Comparison of ENCODE assay signal across 8 mouse cellular contexts in the genomic region with DNA sequence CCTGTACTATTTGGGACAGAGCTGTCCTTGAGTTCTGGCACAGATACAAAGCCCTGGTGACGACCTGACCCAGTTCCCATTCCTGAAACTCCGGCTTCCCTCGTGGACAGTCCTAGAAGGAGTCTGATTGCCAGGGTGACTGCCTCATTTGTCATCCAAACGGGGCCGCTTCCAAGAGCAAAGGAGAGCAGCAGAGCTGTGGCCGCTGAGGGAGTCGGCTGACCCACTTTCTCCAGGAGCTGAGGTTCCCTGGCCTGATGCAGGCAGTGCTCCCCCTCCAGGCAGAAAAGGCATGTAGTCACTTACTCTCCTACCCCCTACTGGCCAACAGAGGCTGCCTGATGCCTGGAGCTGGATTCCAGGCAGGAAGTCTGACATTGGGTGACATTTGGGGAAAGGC.
DNase-seq lines count a peak whose midpoint lies in the region; ATAC-seq and TF ChIP-seq lines count a peak whose summit lies in the region.

No protein-coding gene starts in this region.

- H3K4me2 ChIP-seq in lung, embryonic 14.5 days, result no peak overlapping the region

- H3K27ac ChIP-seq in lung, embryonic 14.5 days (ENCODE audit: low read depth), result no peak overlapping the region

- H3K4me3 ChIP-seq in lung, embryonic 14.5 days (ENCODE audit: low read depth, low read length), result no peak overlapping the region

- DNase-seq in urinary bladder, postnatal 14 days (ENCODE audit: low spot score), result peak; percentile 45
- DNase-seq in urinary bladder, adult 2 months (ENCODE audit: low spot score), result no peak
- peak; percentile 83 for DNase-seq in cerebellum, adult 9-11 months
- peak; percentile 81 for DNase-seq in gastrocnemius, postnatal 14 days
- DNase-seq in kidney, postnatal 14 days, result peak; percentile 38
- peak; percentile 37 for DNase-seq in lung, embryonic 14.5 days
- DNase-seq in right cerebral cortex, postnatal 10 days (ENCODE audit: low spot score in 2 of 2), result peak; percentile 85 to 90

- ATAC-seq in lung, embryonic 14.5 days (ENCODE audit: insufficient read depth), result peak; percentile 21; the same call in 1 of the 2 replicates
- ATAC-seq in CD4-positive, CD25-positive, alpha-beta regulatory T cell, adult 4 months, result no peak

- TF ChIP-seq CTCF in lung, embryonic 14.5 days (IDR thresholded peaks at IDR 0.05; ENCODE audit: low read depth), result peak; percentile 78

- 18% methylated on average over 7 of the region's 7 CpGs for WGBS in lung, embryonic 14.5 days

- no peaks in the 10 kb centered on the region for H3K9me3 ChIP-seq in lung, embryonic 14.5 days (ENCODE audit: low read depth, low read length)

- intact Hi-C loops in gastrocnemius, postnatal 14 days (cut with DNase I; ENCODE audit: low total_unique reads), result no loop called here

- no peaks in the 10 kb centered on the region for H3K4me1 ChIP-seq in lung, embryonic 14.5 days (ENCODE audit: insufficient read depth)

- no peak overlapping the region for H3K9ac ChIP-seq in lung, embryonic 14.5 days

- no peaks in the 10 kb centered on the region for H3K27me3 ChIP-seq in lung, embryonic 14.5 days (ENCODE audit: insufficient read depth, low read length)

- H3K36me3 ChIP-seq in lung, embryonic 14.5 days (ENCODE audit: insufficient read depth), result no peaks in the 10 kb centered on the region
